Mouse (Mus musculus) myocyte (in vitro differentiated cells): ENCODE results near the gene Rps6kb2. TPM values are rescaled to one million over a fixed set of nuclear protein-coding genes. Genes with fewer than 3 reads are reported as not detected.

Experiments used
- H3K27me3 ChIP-seq: one replicate; pipeline ENCODE4 v1.6.1; 2011; ENCODE audit not compliant: control insufficient read depth, insufficient read depth, insufficient read length
- H3K36me3 ChIP-seq: one replicate; pipeline ENCODE4 v1.6.1; 2011; ENCODE audit not compliant: control insufficient read depth, insufficient read depth
- H3K4me2 ChIP-seq: one replicate; pipeline ENCODE4 v1.6.1; 2011; ENCODE audit warnings: low read depth, control low read depth
- H3K4me3 ChIP-seq: one replicate; pipeline ENCODE4 v1.5.1; 2011; ENCODE audit warnings: mild to moderate bottlenecking, control low read depth, moderate library complexity
- H3K79me2 ChIP-seq: one replicate; pipeline ENCODE4 v1.6.1; 2011; ENCODE audit not compliant: control insufficient read depth, insufficient read depth
- H3ac ChIP-seq: one replicate; pipeline ENCODE4 v1.6.1; 2011; ENCODE audit not compliant: control insufficient read depth, insufficient read length
- CEBPB ChIP-seq: IDR thresholded peaks from 2 replicates; pipeline ENCODE4 v1.6.1; 2011; ENCODE audit warnings: mild to moderate bottlenecking, moderate library complexity; ENCODE audit not compliant: poor library complexity, insufficient read depth, severe bottlenecking
- E2F4 ChIP-seq: IDR thresholded peaks from one replicate; pipeline ENCODE4 v1.6.1; 2011; ENCODE audit warnings: mild to moderate bottlenecking, control low read depth, moderate library complexity; ENCODE audit not compliant: insufficient read depth
- MAX ChIP-seq: IDR thresholded peaks from one replicate; pipeline ENCODE4 v1.6.1; 2011; ENCODE audit warnings: low read depth, mild to moderate bottlenecking, control low read depth
- MYOD1 ChIP-seq, 3 experiments: IDR thresholded peaks; one replicate each; pipeline ENCODE4 v1.6.1; 2011; ENCODE audit warnings: control low read depth in 2 of 3, low read depth in 2 of 3, mild to moderate bottlenecking in 2 of 3, moderate library complexity in 1 of 3; ENCODE audit not compliant: insufficient read length in 2 of 3, control insufficient read depth in 1 of 3
- MYOG ChIP-seq, 3 experiments: IDR thresholded peaks; one replicate each; pipeline ENCODE4 v1.6.1; 2011; ENCODE audit warnings: control low read depth in 2 of 3, low read depth in 2 of 3, mild to moderate bottlenecking in 2 of 3; ENCODE audit not compliant: insufficient read length in 2 of 3, control insufficient read depth in 1 of 3, insufficient read depth in 1 of 3
- POLR2A ChIP-seq: IDR thresholded peaks from one replicate; pipeline ENCODE4 v1.6.1; 2011; ENCODE audit warnings: low read depth, mild to moderate bottlenecking, control low read depth, moderate library complexity; ENCODE audit not compliant: insufficient read length
- POLR2AphosphoS2 ChIP-seq: IDR thresholded peaks from one replicate; pipeline ENCODE4 v1.6.1; 2011; ENCODE audit warnings: low read depth, control low read depth; ENCODE audit not compliant: insufficient read length
- REST ChIP-seq: IDR thresholded peaks from one replicate; pipeline ENCODE4 v1.6.1; 2011; ENCODE audit warnings: mild to moderate bottlenecking, control low read depth, moderate library complexity; ENCODE audit not compliant: insufficient read depth, insufficient read length
- SRF ChIP-seq: IDR thresholded peaks from one replicate; pipeline ENCODE4 v1.6.1; 2011; ENCODE audit warnings: low read depth; ENCODE audit not compliant: control insufficient read depth, insufficient read length
- TCF12 ChIP-seq: IDR thresholded peaks from one replicate; pipeline ENCODE4 v1.6.1; 2011; ENCODE audit warnings: mild to moderate bottlenecking, control low read depth; ENCODE audit not compliant: poor library complexity, insufficient read depth, severe bottlenecking
- TCF3 ChIP-seq: IDR thresholded peaks from one replicate; pipeline ENCODE4 v1.6.1; 2011; ENCODE audit warnings: low read depth, control low read depth; ENCODE audit not compliant: insufficient read length
- USF1 ChIP-seq: IDR thresholded peaks from one replicate; pipeline ENCODE4 v1.6.1; 2011; ENCODE audit warnings: low read depth, mild to moderate bottlenecking, control low read depth, moderate library complexity
- polyA plus RNA-seq: library from polyadenylated mRNA; unstranded; fragments of >200 nt; fragmentation: generic; extraction: Trizol; gene quantifications from one replicate; pipeline ENCODE4 v1.2.1, GENCODE M21; 2012; ENCODE audit warnings: missing spikeins

Gene Rps6kb2
- polyA plus RNA-seq, 1 experiment, result 42.0 TPM

DNA sequence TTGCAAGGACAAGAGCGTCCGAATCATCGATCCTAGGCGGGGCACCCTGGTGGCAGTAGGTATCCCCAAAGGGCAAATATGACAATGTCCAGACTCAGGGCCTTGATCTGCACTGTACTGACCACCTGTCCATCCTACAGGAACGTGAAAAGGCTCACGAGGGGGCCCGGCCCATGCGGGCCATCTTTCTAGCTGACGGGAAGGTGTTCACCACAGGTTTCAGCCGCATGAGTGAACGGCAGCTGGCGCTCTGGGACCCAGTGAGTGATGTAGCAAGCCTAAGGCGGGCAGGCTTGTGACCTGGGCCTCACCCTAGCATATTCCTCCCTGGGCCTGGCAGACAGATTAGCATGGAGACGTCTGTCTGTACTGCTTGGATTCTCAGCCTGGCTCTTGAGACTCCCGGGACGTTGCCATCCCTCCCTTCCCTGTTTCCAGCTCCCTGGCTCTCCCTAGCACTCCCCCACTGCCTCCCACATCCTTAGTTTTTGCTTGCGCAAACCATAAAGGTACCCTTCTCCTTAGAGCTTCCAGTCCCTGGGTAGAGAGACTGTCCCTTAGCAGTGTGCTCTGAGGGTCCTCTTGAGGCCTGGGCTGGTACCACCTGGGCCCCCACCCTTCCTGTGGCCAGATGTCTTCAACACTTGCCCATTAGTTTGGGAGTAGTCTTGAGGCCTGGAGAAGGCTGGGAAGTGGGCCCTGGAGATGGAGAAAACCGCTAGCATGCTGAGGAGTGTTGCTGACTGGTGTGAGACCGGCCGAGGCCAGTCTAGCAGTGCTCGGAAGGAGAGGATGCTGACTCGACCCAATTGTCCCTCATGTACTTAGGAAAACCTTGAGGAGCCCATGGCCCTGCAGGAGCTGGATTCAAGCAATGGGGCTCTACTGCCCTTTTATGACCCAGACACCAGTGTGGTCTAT is 12.3 kb downstream of the Rps6kb2 start:
- Histone ChIP-seq H3K27me3 (no peaks in the 10 kb centered on the region), H3ac (no peak overlapping the region), H3K4me2 (no peak overlapping the region), H3K4me3 (no peak overlapping the region), H3K36me3 (peaks cover 11% of the 10 kb centered on the region), H3K79me2 (peaks cover 15% of the 10 kb centered on the region)
- TF ChIP-seq MYOG (IDR thresholded peaks at IDR 0.05; ENCODE audit: control insufficient read depth in 1 of 3, insufficient read depth in 1 of 3, insufficient read length in 2 of 3, low read depth in 2 of 3) (no peak), USF1 (no peak), SRF (no peak), TCF12 (no peak), CEBPB (no peak), REST (no peak), POLR2AphosphoS2 (no peak), MYOD1 (IDR thresholded peaks at IDR 0.05; ENCODE audit: control insufficient read depth in 1 of 3, insufficient read length in 2 of 3, low read depth in 2 of 3) (no peak), E2F4 (no peak), TCF3 (no peak), POLR2A (no peak)

DNA sequence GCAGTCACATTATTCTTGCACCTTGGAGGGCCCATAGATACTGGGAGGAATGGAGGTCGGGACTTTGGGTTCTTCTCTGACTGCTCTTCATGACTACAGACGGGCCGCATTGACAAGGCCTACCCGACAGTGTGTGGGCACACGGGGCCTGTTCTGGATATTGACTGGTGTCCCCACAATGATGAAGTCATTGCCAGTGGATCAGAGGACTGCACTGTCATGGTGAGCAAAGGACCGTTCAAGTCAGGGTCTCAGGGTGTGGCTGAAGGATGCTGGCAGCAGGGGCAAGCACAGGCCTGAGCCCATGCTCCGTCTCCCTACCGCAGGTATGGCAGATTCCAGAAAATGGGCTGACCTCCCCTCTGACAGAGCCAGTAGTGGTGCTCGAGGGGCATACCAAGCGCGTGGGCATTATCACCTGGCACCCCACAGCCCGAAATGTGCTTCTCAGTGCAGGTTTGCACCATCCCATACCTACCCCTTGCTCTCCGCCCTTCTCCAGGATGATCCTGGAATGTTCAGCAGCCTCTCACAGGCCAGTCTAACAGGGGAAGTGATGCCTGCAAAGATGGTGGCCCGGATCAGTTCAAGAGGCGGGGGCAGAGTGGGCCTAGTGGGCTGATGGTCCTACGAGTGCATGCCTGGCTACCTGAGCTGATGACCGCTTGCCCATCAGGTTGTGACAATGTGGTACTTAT is 13.2 kb downstream of the Rps6kb2 start:
- Histone ChIP-seq H3K36me3 (peaks cover 11% of the 10 kb centered on the region), H3ac (no peak overlapping the region), H3K4me3 (peak overlapping the region; percentile 57), H3K79me2 (peaks cover 15% of the 10 kb centered on the region), H3K4me2 (peak overlapping the region; percentile 82), H3K27me3 (no peaks in the 10 kb centered on the region)
- TF ChIP-seq POLR2A (peak; percentile 11), POLR2AphosphoS2 (no peak)

DNA sequence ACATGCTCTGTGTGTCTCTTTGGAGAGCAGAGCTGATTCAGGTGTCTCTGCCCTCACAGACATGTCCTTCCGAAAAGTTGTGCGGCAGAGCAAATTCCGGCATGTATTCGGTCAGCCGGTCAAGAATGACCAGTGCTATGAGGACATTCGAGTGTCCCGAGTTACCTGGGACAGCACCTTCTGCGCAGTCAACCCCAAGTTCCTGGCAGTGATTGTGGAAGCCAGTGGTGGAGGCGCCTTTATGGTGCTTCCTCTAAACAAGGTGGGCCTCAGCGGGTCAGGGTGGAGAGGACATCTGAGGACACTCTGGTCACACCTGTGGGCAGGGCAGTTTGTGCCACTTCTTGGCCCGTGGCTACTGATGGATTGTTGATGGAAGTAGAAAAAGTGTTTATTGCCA is 13.9 kb downstream of the Rps6kb2 start:
- H3K4me3 ChIP-seq, result peak overlapping the region; percentile 57
- no peak for TF ChIP-seq TCF3
- no peak overlapping the region for H3ac ChIP-seq
- no peaks in the 10 kb centered on the region for H3K27me3 ChIP-seq
- peaks cover 15% of the 10 kb centered on the region for H3K79me2 ChIP-seq
- peak overlapping the region; percentile 82 for H3K4me2 ChIP-seq
- H3K36me3 ChIP-seq, result peaks cover 11% of the 10 kb centered on the region

DNA sequence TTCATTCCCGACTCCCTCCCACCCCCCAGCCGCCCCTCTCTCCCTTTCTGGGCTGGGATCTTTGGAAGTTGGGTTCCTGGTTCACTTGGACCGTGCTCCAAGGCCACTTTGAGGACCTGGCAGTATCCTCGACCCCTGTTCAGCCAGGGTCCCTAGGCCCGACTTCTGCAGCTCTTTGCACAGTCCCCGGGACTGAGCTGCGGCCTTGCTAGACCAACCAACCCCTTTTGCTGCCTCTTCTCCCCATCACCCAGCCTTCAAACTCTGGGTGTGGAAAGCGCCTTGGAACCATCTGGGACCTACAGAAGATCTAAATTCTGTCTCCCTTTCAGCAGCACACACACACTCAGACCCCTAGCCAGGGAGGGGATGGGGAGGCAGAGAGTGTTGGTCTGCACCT is 14.3 kb downstream of the Rps6kb2 start:
- H3K4me2 ChIP-seq, result peak overlapping the region; percentile 82
- peak overlapping the region; percentile 57 for H3K4me3 ChIP-seq
- peak overlapping the region; percentile 23 for H3ac ChIP-seq
- peaks cover 7% of the 10 kb centered on the region for H3K36me3 ChIP-seq
- no peaks in the 10 kb centered on the region for H3K27me3 ChIP-seq
- H3K79me2 ChIP-seq, result peaks cover 15% of the 10 kb centered on the region
- no peak for TF ChIP-seq E2F4
- no peak for TF ChIP-seq MYOD1 (IDR thresholded peaks at IDR 0.05; ENCODE audit: control insufficient read depth in 1 of 3, insufficient read length in 2 of 3, low read depth in 2 of 3)
- no peak for TF ChIP-seq MAX
- TF ChIP-seq CEBPB, result no peak
- no peak for TF ChIP-seq SRF
- TF ChIP-seq TCF3, result no peak
- no peak for TF ChIP-seq MYOG (IDR thresholded peaks at IDR 0.05; ENCODE audit: control insufficient read depth in 1 of 3, insufficient read depth in 1 of 3, insufficient read length in 2 of 3, low read depth in 2 of 3)
- TF ChIP-seq USF1, result no peak
- no peak for TF ChIP-seq POLR2A
- TF ChIP-seq POLR2AphosphoS2, result no peak
- TF ChIP-seq REST, result no peak
- no peak for TF ChIP-seq TCF12

DNA sequence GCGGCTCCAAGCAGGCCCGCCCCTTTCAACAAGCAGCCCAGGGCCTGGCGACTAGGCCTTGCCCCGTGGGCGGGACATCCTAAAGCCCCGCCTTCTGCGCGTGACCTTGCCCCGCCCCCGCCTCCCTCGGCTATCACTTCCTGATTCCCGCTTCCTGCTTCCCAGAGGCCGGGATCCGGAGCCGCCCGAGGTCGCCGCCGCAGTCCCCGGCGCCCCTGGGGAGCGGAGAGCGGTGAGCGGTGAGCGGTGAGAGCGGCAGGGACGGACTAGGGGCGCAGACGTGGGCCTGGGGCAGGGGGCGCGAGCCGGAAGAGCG is 14.7 kb downstream of the Rps6kb2 start, which contains the start of gene Coro1b:
Gene Coro1b, plus strand, starts transcription at position 129 of the 316 bp plus-strand sequence.
- TF ChIP-seq USF1 (peak; percentile 65), TCF3 (no peak), MAX (no peak), POLR2A (peak; percentile 83)
- peaks cover 15% of the 10 kb centered on the region for H3K79me2 ChIP-seq
- peaks cover 6% of the 10 kb centered on the region for H3K36me3 ChIP-seq
- peak within 1 kb of the TSS; percentile 57 for H3K4me3 ChIP-seq
- H3ac ChIP-seq, result peak within 1 kb of the TSS; percentile 23
- no peaks in the 10 kb centered on the region for H3K27me3 ChIP-seq
- H3K4me2 ChIP-seq, result peak within 1 kb of the TSS; percentile 86
